Mouse (Mus musculus) erythroblast, embryonic 14.5 days (primary cell): Measurements from ENCODE around the gene Tle6. TPM values are rescaled to one million over a fixed set of nuclear protein-coding genes. Genes with fewer than 3 reads are reported as not detected.

Source experiments
- H3K27me3 ChIP-seq: 2 replicates; pipeline ENCODE4 v1.6.1; 2012; ENCODE audit warnings: inconsistent platforms; ENCODE audit not compliant: control insufficient read depth
- H3K36me3 ChIP-seq: 2 replicates; pipeline ENCODE4 v1.6.1; 2012; ENCODE audit warnings: mild to moderate bottlenecking, inconsistent platforms; ENCODE audit not compliant: control insufficient read depth
- H3K4me1 ChIP-seq: 2 replicates; pipeline ENCODE4 v1.6.1; 2012; ENCODE audit warnings: inconsistent platforms; ENCODE audit not compliant: control insufficient read depth
- H3K4me3 ChIP-seq: replicated peaks from 2 replicates; pipeline ENCODE3; 2012; ENCODE audit warnings: moderate library complexity, mild to moderate bottlenecking, inconsistent platforms
- H3K9me3 ChIP-seq: 2 replicates; pipeline ENCODE4 v1.6.1; 2012; ENCODE audit warnings: low read length, inconsistent platforms, mixed read lengths; ENCODE audit not compliant: control insufficient read depth
- GATA1 ChIP-seq: IDR thresholded peaks from 2 replicates; pipeline ENCODE4 v1.6.1; 2012; ENCODE audit warnings: low read length, inconsistent platforms, mixed read lengths
- TAL1 ChIP-seq: IDR thresholded peaks from 3 replicates; pipeline ENCODE4 v1.6.1; 2012; ENCODE audit warnings: low read length, inconsistent platforms, mixed read lengths
- polyA plus RNA-seq: library from polyadenylated mRNA; stranded (reverse); fragments of >175 nt; gene quantifications from 2 replicates; pipeline ENCODE4 v1.2.3, GENCODE M21; 2012

The Tle6 gene
- polyA plus RNA-seq, 1 experiment, result 0.27 TPM

- H3K4me1 ChIP-seq, result peaks cover 61% of the 10 kb centered on the region
These were observed 40.0 kb downstream of the Tle6 start for GRCm38 (mm10) chr10:81560719-81561459.

GRCm38 (mm10) chr10:81559627-81560539, 41.0 kb downstream of the Tle6 start:
- Histone ChIP-seq H3K4me1 (peaks cover 58% of the 10 kb centered on the region), H3K4me3 (peak overlapping the region; percentile 91)

More at GRCm38 (mm10) chr10:81560719-81561459, 40.0 kb downstream of the Tle6 start:
- Histone ChIP-seq H3K27me3 (no peaks in the 10 kb centered on the region), H3K4me3 (peak overlapping the region; percentile 91), H3K9me3 (no peaks in the 10 kb centered on the region), H3K36me3 (peaks cover 44% of the 10 kb centered on the region)
- TF ChIP-seq TAL1, result no peak
- TF ChIP-seq GATA1, result no peak

GRCm38 (mm10) chr10:81559163-81559626, 41.7 kb downstream of the Tle6 start, which contains the start of gene Aes:
TSS of gene Aes (plus strand) at chr10:81559488.
- Histone ChIP-seq H3K36me3 (peaks cover 27% of the 10 kb centered on the region), H3K27me3 (no peaks in the 10 kb centered on the region), H3K4me1 (peaks cover 53% of the 10 kb centered on the region), H3K4me3 (peak within 1 kb of the TSS; percentile 91), H3K9me3 (no peaks in the 10 kb centered on the region)
- TF ChIP-seq GATA1 (no peak), TAL1 (no peak)

More at GRCm38 (mm10) chr10:81559627-81560539, 41.0 kb downstream of the Tle6 start:
- TF ChIP-seq TAL1 (no peak), GATA1 (no peak)
- Histone ChIP-seq H3K9me3 (no peaks in the 10 kb centered on the region), H3K27me3 (no peaks in the 10 kb centered on the region), H3K36me3 (peaks cover 34% of the 10 kb centered on the region)

- Histone ChIP-seq H3K4me1 (peaks cover 36% of the 10 kb centered on the region), H3K9me3 (peaks cover 3% of the 10 kb centered on the region), H3K4me3 (no peak overlapping the region), H3K36me3 (peaks cover 12% of the 10 kb centered on the region), H3K27me3 (no peaks in the 10 kb centered on the region)
- TF ChIP-seq TAL1, result no peak
- no peak for TF ChIP-seq GATA1
These were observed 43.4 kb downstream of the Tle6 start for GRCm38 (mm10) chr10:81557491-81557890.

GRCm38 (mm10) chr10:81556282-81556681, 44.6 kb downstream of the Tle6 start:
- TF ChIP-seq TAL1 (no peak), GATA1 (no peak)
- H3K27me3 ChIP-seq, result no peaks in the 10 kb centered on the region
- H3K4me1 ChIP-seq, result peaks cover 39% of the 10 kb centered on the region
- H3K4me3 ChIP-seq, result no peak overlapping the region
- H3K9me3 ChIP-seq, result peaks cover 3% of the 10 kb centered on the region
- H3K36me3 ChIP-seq, result peaks cover 3% of the 10 kb centered on the region

GRCm38 (mm10) chr10:81553807-81554755, 46.8 kb downstream of the Tle6 start:
- Histone ChIP-seq H3K4me1 (peaks cover 29% of the 10 kb centered on the region), H3K9me3 (peaks cover 3% of the 10 kb centered on the region), H3K4me3 (no peak overlapping the region), H3K36me3 (no peaks in the 10 kb centered on the region), H3K27me3 (no peaks in the 10 kb centered on the region)
- TF ChIP-seq TAL1, result no peak
- TF ChIP-seq GATA1, result no peak

- Histone ChIP-seq H3K4me3 (no peak overlapping the region), H3K4me1 (peaks cover 29% of the 10 kb centered on the region), H3K9me3 (peaks cover 3% of the 10 kb centered on the region), H3K36me3 (no peaks in the 10 kb centered on the region), H3K27me3 (no peaks in the 10 kb centered on the region)
- TF ChIP-seq GATA1, result no peak
- TF ChIP-seq TAL1, result no peak
These were observed 47.6 kb downstream of the Tle6 start for GRCm38 (mm10) chr10:81553232-81553631.

GRCm38 (mm10) chr10:81551597-81552102, 49.2 kb downstream of the Tle6 start:
- Histone ChIP-seq H3K4me1 (peaks cover 36% of the 10 kb centered on the region), H3K9me3 (peaks cover 3% of the 10 kb centered on the region), H3K36me3 (no peaks in the 10 kb centered on the region), H3K4me3 (no peak overlapping the region), H3K27me3 (no peaks in the 10 kb centered on the region)
- TF ChIP-seq TAL1 (no peak), GATA1 (no peak)
